Mouse (Mus musculus): ENCODE results near the gene Strc.

Strc gene

GRCm38 (mm10) chr2:121354820-121355592 is 32.0 kb downstream of the Strc start, which contains the start of gene Ppip5k1:
TSS of gene Ppip5k1 (minus strand) at chr2:121355396.
- peak; percentile 96 for DNase-seq (ENCODE audit: low spot score)

GRCm38 (mm10) chr2:121354378-121354777 is 32.6 kb downstream of the Strc start:
- no peak for DNase-seq (ENCODE audit: low spot score)

- no peak for DNase-seq (ENCODE audit: low spot score)
Measured at GRCm38 (mm10) chr2:121353156-121353555, 33.8 kb downstream of the Strc start.

- no peak for DNase-seq (ENCODE audit: low spot score)
Measured at GRCm38 (mm10) chr2:121339057-121339456, 47.9 kb downstream of the Strc start.

GRCm38 (mm10) chr2:121329492-121329891 is 57.5 kb downstream of the Strc start:
- no peak for DNase-seq (ENCODE audit: low spot score)

- DNase-seq (ENCODE audit: low spot score) = no peak
Measured at GRCm38 (mm10) chr2:121323693-121324470, 63.1 kb downstream of the Strc start.

- DNase-seq (ENCODE audit: low spot score) = no peak
Measured at GRCm38 (mm10) chr2:121323041-121323440, 63.9 kb downstream of the Strc start.

GRCm38 (mm10) chr2:121316278-121316677 is 70.7 kb downstream of the Strc start:
- no peak for DNase-seq (ENCODE audit: low spot score)
